Mouse (Mus musculus): ENCODE measurements at regions not wholly inside any gene's neighbourhood (a gene's known extent, or its start where the extent isn't known, plus 50 kb on each side); places are given as distances from the start of the nearest gene placed in this dataset.
A peak's percentile ranks its signal among the peaks of the same experiment; 100 is the strongest.

GRCm38 (mm10) chr14:25113326-25113725 is 345.7 kb upstream of the Zmiz1 start:
- no peak for TF ChIP-seq POLR2A (IDR thresholded peaks at IDR 0.05; ENCODE audit: borderline replicate concordance, insufficient read depth, low read length)
- no peak for TF ChIP-seq CTCF (IDR thresholded peaks at IDR 0.05; ENCODE audit: borderline replicate concordance, insufficient read depth, low read depth, low read length)
- 67% methylated on average over 2 of the region's 2 CpGs for WGBS

GRCm38 (mm10) chr14:25116424-25116823 is 342.6 kb upstream of the Zmiz1 start:
- peaks cover 11% of the 10 kb centered on the region for H3K4me1 ChIP-seq (ENCODE audit: control insufficient read depth, insufficient read depth, low read length)
- 61% methylated on average over 4 of the region's 4 CpGs for WGBS
- no peaks in the 10 kb centered on the region for H3K27me3 ChIP-seq (ENCODE audit: control insufficient read depth, insufficient read depth, low read length)
- TF ChIP-seq POLR2A (IDR thresholded peaks at IDR 0.05; ENCODE audit: borderline replicate concordance, insufficient read depth, low read length) (no peak), CTCF (IDR thresholded peaks at IDR 0.05; ENCODE audit: borderline replicate concordance, insufficient read depth, low read depth, low read length) (peak; percentile 85)
- peak; percentile 66 to 78 for DNase-seq
- H3K4me3 ChIP-seq (replicated peaks; ENCODE audit: insufficient read depth, low read depth, low read length), result no peak overlapping the region
- H3K27ac ChIP-seq (ENCODE audit: insufficient read depth, low read length), result no peak overlapping the region

More at GRCm38 (mm10) chr14:25113326-25113725, 345.7 kb upstream of the Zmiz1 start:
- Histone ChIP-seq H3K27me3 (ENCODE audit: control insufficient read depth, insufficient read depth, low read length) (no peaks in the 10 kb centered on the region), H3K4me3 (replicated peaks; ENCODE audit: insufficient read depth, low read depth, low read length) (no peak overlapping the region), H3K4me1 (ENCODE audit: control insufficient read depth, insufficient read depth, low read length) (peaks cover 11% of the 10 kb centered on the region), H3K27ac (ENCODE audit: insufficient read depth, low read length) (no peak overlapping the region)
- peak in 1 of 2 experiments; percentile 40 for DNase-seq

- H3K27me3 ChIP-seq (ENCODE audit: control insufficient read depth, insufficient read depth, low read length), result no peaks in the 10 kb centered on the region
- no peaks in the 10 kb centered on the region for H3K4me1 ChIP-seq (ENCODE audit: control insufficient read depth, insufficient read depth, low read length)
- TF ChIP-seq POLR2A (IDR thresholded peaks at IDR 0.05; ENCODE audit: borderline replicate concordance, insufficient read depth, low read length) (no peak), CTCF (IDR thresholded peaks at IDR 0.05; ENCODE audit: borderline replicate concordance, insufficient read depth, low read depth, low read length) (no peak)
- 95% methylated on average over 4 of the region's 4 CpGs for WGBS
- DNase-seq, result no peak
- H3K27ac ChIP-seq (ENCODE audit: insufficient read depth, low read length), result no peak overlapping the region
- H3K4me3 ChIP-seq (replicated peaks; ENCODE audit: insufficient read depth, low read depth, low read length), result no peak overlapping the region
These were observed 339.0 kb upstream of the Zmiz1 start for GRCm38 (mm10) chr14:25119999-25120398.

GRCm38 (mm10) chr14:25120506-25120905 is 338.5 kb upstream of the Zmiz1 start:
- TF ChIP-seq CTCF (IDR thresholded peaks at IDR 0.05; ENCODE audit: borderline replicate concordance, insufficient read depth, low read depth, low read length), result no peak
- no peak for TF ChIP-seq POLR2A (IDR thresholded peaks at IDR 0.05; ENCODE audit: borderline replicate concordance, insufficient read depth, low read length)
- 35% methylated on average over 8 of the region's 8 CpGs for WGBS
- no peak overlapping the region for H3K4me3 ChIP-seq (replicated peaks; ENCODE audit: insufficient read depth, low read depth, low read length)
- DNase-seq, result no peak
- H3K27ac ChIP-seq (ENCODE audit: insufficient read depth, low read length), result no peak overlapping the region
- no peaks in the 10 kb centered on the region for H3K27me3 ChIP-seq (ENCODE audit: control insufficient read depth, insufficient read depth, low read length)
- no peaks in the 10 kb centered on the region for H3K4me1 ChIP-seq (ENCODE audit: control insufficient read depth, insufficient read depth, low read length)

GRCm38 (mm10) chr14:25122971-25123535 is 335.9 kb upstream of the Zmiz1 start:
- no peak for DNase-seq
- no peak for TF ChIP-seq POLR2A (IDR thresholded peaks at IDR 0.05; ENCODE audit: borderline replicate concordance, insufficient read depth, low read length)
- TF ChIP-seq CTCF (IDR thresholded peaks at IDR 0.05; ENCODE audit: borderline replicate concordance, insufficient read depth, low read depth, low read length), result no peak
- H3K27me3 ChIP-seq (ENCODE audit: control insufficient read depth, insufficient read depth, low read length), result no peaks in the 10 kb centered on the region
- no peak overlapping the region for H3K4me3 ChIP-seq (replicated peaks; ENCODE audit: insufficient read depth, low read depth, low read length)
- peaks cover 10% of the 10 kb centered on the region; the same call in 1 of the 2 replicates for H3K4me1 ChIP-seq (ENCODE audit: control insufficient read depth, insufficient read depth, low read length)
- 79% methylated on average over 13 of the region's 13 CpGs for WGBS
- no peak overlapping the region for H3K27ac ChIP-seq (ENCODE audit: insufficient read depth, low read length)

GRCm38 (mm10) chr14:25123541-25124337 is 335.2 kb upstream of the Zmiz1 start:
- no peak for DNase-seq
- 73% methylated on average over 18 of the region's 18 CpGs for WGBS
- H3K4me3 ChIP-seq (replicated peaks; ENCODE audit: insufficient read depth, low read depth, low read length), result no peak overlapping the region
- no peak overlapping the region for H3K27ac ChIP-seq (ENCODE audit: insufficient read depth, low read length)
- H3K4me1 ChIP-seq (ENCODE audit: control insufficient read depth, insufficient read depth, low read length), result peaks cover 10% of the 10 kb centered on the region; the same call in 1 of the 2 replicates
- TF ChIP-seq CTCF (IDR thresholded peaks at IDR 0.05; ENCODE audit: borderline replicate concordance, insufficient read depth, low read depth, low read length), result no peak
- no peak for TF ChIP-seq POLR2A (IDR thresholded peaks at IDR 0.05; ENCODE audit: borderline replicate concordance, insufficient read depth, low read length)
- no peaks in the 10 kb centered on the region for H3K27me3 ChIP-seq (ENCODE audit: control insufficient read depth, insufficient read depth, low read length)

- WGBS, result 82% methylated on average over 7 of the region's 7 CpGs
- TF ChIP-seq CTCF (IDR thresholded peaks at IDR 0.05; ENCODE audit: borderline replicate concordance, insufficient read depth, low read depth, low read length) (no peak), POLR2A (IDR thresholded peaks at IDR 0.05; ENCODE audit: borderline replicate concordance, insufficient read depth, low read length) (no peak)
- Histone ChIP-seq H3K27me3 (ENCODE audit: control insufficient read depth, insufficient read depth, low read length) (no peaks in the 10 kb centered on the region), H3K4me1 (ENCODE audit: control insufficient read depth, insufficient read depth, low read length) (peaks cover 10% of the 10 kb centered on the region; the same call in 1 of the 2 replicates), H3K27ac (ENCODE audit: insufficient read depth, low read length) (no peak overlapping the region), H3K4me3 (replicated peaks; ENCODE audit: insufficient read depth, low read depth, low read length) (no peak overlapping the region)
- no peak for DNase-seq
These were observed 332.4 kb upstream of the Zmiz1 start for GRCm38 (mm10) chr14:25126544-25126943.

All from cerebellum, adult 2 months (tissue).